Comparison of ENCODE assay signal across 24 mouse cellular contexts in the genomic region with DNA sequence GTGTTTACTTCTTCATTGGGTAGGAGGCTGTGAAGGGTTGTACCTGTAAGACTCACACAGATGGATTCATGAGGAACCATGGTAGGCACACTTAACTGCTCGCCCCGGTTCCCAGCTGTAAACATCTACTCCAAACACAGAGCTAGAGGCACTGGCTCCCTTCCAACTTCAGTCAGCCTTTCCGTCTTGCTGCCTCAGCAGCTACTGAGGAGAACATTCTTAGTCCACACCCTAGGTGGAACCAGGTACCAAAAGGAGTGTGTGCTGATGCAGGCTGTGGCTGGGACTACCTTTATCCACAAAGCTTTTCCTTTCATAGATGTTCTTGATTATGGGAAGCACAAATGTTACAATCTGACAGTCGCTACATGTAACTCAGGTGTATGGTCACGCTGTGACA.
A peak's percentile ranks its signal among the peaks of the same experiment; 100 is the strongest.
DNase-seq lines count a peak whose midpoint lies in the region; ATAC-seq and TF ChIP-seq lines count a peak whose summit lies in the region.
"Had no signal": no experiment of that assay in that cellular context is flagged by ENCODE, and none has a peak within 500 bp of the region (broad histone marks: within the 10 kb centered on the region; RNA-seq: fewer than 3 reads in every experiment).

No protein-coding gene starts in this region.

- TF ChIP-seq CTCF in lung, embryonic 14.5 days (IDR thresholded peaks at IDR 0.05; ENCODE audit: low read depth) = no peak

- 0 out of 2 replicates have a peak, but pooled peaks cover 3% of the 10 kb centered on the region for H3K4me1 ChIP-seq in embryonic facial prominence, embryonic 12.5 days
- H3K4me1 ChIP-seq in embryonic facial prominence, embryonic 10.5 days = no peaks in the 10 kb centered on the region
- peaks cover 20% of the 10 kb centered on the region for H3K4me1 ChIP-seq in heart, embryonic 10.5 days
- no peaks in the 10 kb centered on the region for H3K4me1 ChIP-seq in lung, embryonic 14.5 days (ENCODE audit: insufficient read depth)
- H3K4me1 ChIP-seq: embryonic facial prominence, embryonic 15.5 days; hindbrain, embryonic 15.5 days had no signal

- no peak overlapping the region for H3K9ac ChIP-seq in embryonic facial prominence, embryonic 12.5 days
- no peak overlapping the region for H3K9ac ChIP-seq in lung, embryonic 14.5 days
- H3K9ac ChIP-seq: embryonic facial prominence, embryonic 15.5 days; heart, embryonic 12.5 days; hindbrain, embryonic 15.5 days had no signal

- no peak for DNase-seq in embryonic facial prominence, embryonic 10.5 days (ENCODE audit: low spot score)
- DNase-seq in heart, embryonic 10.5 days (ENCODE audit: low spot score) = peak; percentile 67
- no peak for DNase-seq in heart, adult 18-20 months
- DNase-seq in lung, embryonic 14.5 days = peak; percentile 64
- no peak for DNase-seq in lung, postnatal 4 days
- peak; percentile 36 to 42 for DNase-seq in right cerebral cortex, adult 2 months (ENCODE audit: low spot score in 2 of 2)
- DNase-seq in right cerebral cortex, postnatal 4 days = no peak
- DNase-seq: adrenal gland, postnatal 10 days; B cell, adult 2 months; cerebellum, adult 11-12 months; cerebellum, adult 9-10 months; cerebellum, postnatal 25 days; gastrocnemius, postnatal 36 days; heart, adult 2 months; heart, postnatal 36 days had no signal

- 0 out of 2 replicates have a peak overlapping the region, but pooled peaks have one; percentile 14 for H3K27ac ChIP-seq in embryonic facial prominence, embryonic 12.5 days
- no peak overlapping the region for H3K27ac ChIP-seq in embryonic facial prominence, embryonic 10.5 days (replicated peaks)
- no peak overlapping the region for H3K27ac ChIP-seq in heart, embryonic 10.5 days
- no peak overlapping the region for H3K27ac ChIP-seq in lung, embryonic 14.5 days (ENCODE audit: low read depth)
- H3K27ac ChIP-seq: embryonic facial prominence, embryonic 15.5 days; forebrain, embryonic 10.5 days; heart, adult 2 months; hindbrain, embryonic 15.5 days had no signal

- no peaks in the 10 kb centered on the region for H3K9me3 ChIP-seq in embryonic facial prominence, embryonic 12.5 days
- H3K9me3 ChIP-seq in embryonic facial prominence, embryonic 10.5 days = no peaks in the 10 kb centered on the region
- H3K9me3 ChIP-seq in heart, embryonic 10.5 days = no peaks in the 10 kb centered on the region
- H3K9me3 ChIP-seq in lung, embryonic 14.5 days (ENCODE audit: low read depth, low read length) = no peaks in the 10 kb centered on the region
- H3K9me3 ChIP-seq: embryonic facial prominence, embryonic 15.5 days; forebrain, embryonic 10.5 days; heart, embryonic 12.5 days; hindbrain, embryonic 15.5 days had no signal

- no peaks in the 10 kb centered on the region for H3K27me3 ChIP-seq in embryonic facial prominence, embryonic 12.5 days
- H3K27me3 ChIP-seq in embryonic facial prominence, embryonic 10.5 days (replicated peaks; ENCODE audit: low read depth, poor library complexity, severe bottlenecking) = no peaks in the 10 kb centered on the region
- no peaks in the 10 kb centered on the region for H3K27me3 ChIP-seq in heart, embryonic 10.5 days (ENCODE audit: insufficient read depth, poor library complexity, severe bottlenecking)
- H3K27me3 ChIP-seq in lung, embryonic 14.5 days (ENCODE audit: insufficient read depth, low read length) = no peaks in the 10 kb centered on the region
- H3K27me3 ChIP-seq: embryonic facial prominence, embryonic 15.5 days; heart, embryonic 12.5 days; hindbrain, embryonic 15.5 days had no signal

- no peak overlapping the region for H3K4me3 ChIP-seq in embryonic facial prominence, embryonic 12.5 days
- H3K4me3 ChIP-seq in embryonic facial prominence, embryonic 10.5 days = no peak overlapping the region
- no peak overlapping the region for H3K4me3 ChIP-seq in heart, embryonic 10.5 days
- no peak overlapping the region for H3K4me3 ChIP-seq in lung, embryonic 14.5 days (ENCODE audit: low read depth, low read length)
- H3K4me3 ChIP-seq: embryonic facial prominence, embryonic 15.5 days; erythroblast, embryonic 14.5 days; forebrain, embryonic 10.5 days; heart, adult 2 months; heart, embryonic 12.5 days; hindbrain, embryonic 15.5 days had no signal

- peaks cover 21% of the 10 kb centered on the region for H3K36me3 ChIP-seq in embryonic facial prominence, embryonic 12.5 days
- H3K36me3 ChIP-seq in embryonic facial prominence, embryonic 10.5 days (replicated peaks) = peaks cover 57% of the 10 kb centered on the region
- peaks cover 25% of the 10 kb centered on the region; the same call in 1 of the 2 replicates for H3K36me3 ChIP-seq in heart, embryonic 10.5 days
- no peaks in the 10 kb centered on the region for H3K36me3 ChIP-seq in lung, embryonic 14.5 days (ENCODE audit: insufficient read depth)
- H3K36me3 ChIP-seq: G1E had no signal

- no peak for ATAC-seq in embryonic facial prominence, embryonic 12.5 days (ENCODE audit: insufficient number of reproducible peaks, insufficient read depth, low FRiP score, low TSS enrichment)
- ATAC-seq in lung, embryonic 14.5 days (ENCODE audit: insufficient read depth) = no peak
- ATAC-seq: CD4-positive, CD25-positive, alpha-beta regulatory T cell, adult 4 months; forebrain, embryonic 14.5 days had no signal

- 82% methylated on average over 5 of the region's 5 CpGs for WGBS in embryonic facial prominence, embryonic 12.5 days
- WGBS in embryonic facial prominence, embryonic 10.5 days = 88% methylated on average over 5 of the region's 5 CpGs
- 83% methylated on average over 5 of the region's 5 CpGs for WGBS in heart, embryonic 10.5 days
- whole genome bisulfite sequencing in lung, embryonic 14.5 days = 55% methylated on average over 5 of the region's 5 CpGs

- H3K4me2 ChIP-seq in embryonic facial prominence, embryonic 12.5 days (replicated peaks) = no peak overlapping the region
- H3K4me2 ChIP-seq in lung, embryonic 14.5 days = no peak overlapping the region
- H3K4me2 ChIP-seq: embryonic facial prominence, embryonic 15.5 days; heart, embryonic 12.5 days; hindbrain, embryonic 15.5 days had no signal

Comparison
In these comparisons a context has a peak if more than half of its experiments do, and no peak if none do; other contexts are left out.
1. DNase-seq: peak in heart, embryonic 10.5 days (single experiment), lung, embryonic 14.5 days (single experiment) and right cerebral cortex, adult 2 months (2 of 2); none in embryonic facial prominence, embryonic 10.5 days (single experiment), heart, adult 18-20 months (0 of 2), lung, postnatal 4 days (0 of 2) and right cerebral cortex, postnatal 4 days (single experiment).